Mouse (Mus musculus) heart, postnatal 4 days (tissue): ENCODE data around the gene Csrnp3. TPM values are rescaled to one million over a fixed set of nuclear protein-coding genes. Genes with fewer than 3 reads are reported as not detected.

ENCODE experiments used
- DNase-seq: peaks from one replicate; pipeline ENCODE4 v3.0.0; 2021
- total RNA-seq, 2 experiments: library from RNA; stranded (reverse); gene quantifications; 2 replicates each; pipeline ENCODE4 v1.2.3; 2021

Csrnp3 gene
- total RNA-seq, 2 experiments from 2014 or later: 0.71 to 1.1 TPM

DNA sequence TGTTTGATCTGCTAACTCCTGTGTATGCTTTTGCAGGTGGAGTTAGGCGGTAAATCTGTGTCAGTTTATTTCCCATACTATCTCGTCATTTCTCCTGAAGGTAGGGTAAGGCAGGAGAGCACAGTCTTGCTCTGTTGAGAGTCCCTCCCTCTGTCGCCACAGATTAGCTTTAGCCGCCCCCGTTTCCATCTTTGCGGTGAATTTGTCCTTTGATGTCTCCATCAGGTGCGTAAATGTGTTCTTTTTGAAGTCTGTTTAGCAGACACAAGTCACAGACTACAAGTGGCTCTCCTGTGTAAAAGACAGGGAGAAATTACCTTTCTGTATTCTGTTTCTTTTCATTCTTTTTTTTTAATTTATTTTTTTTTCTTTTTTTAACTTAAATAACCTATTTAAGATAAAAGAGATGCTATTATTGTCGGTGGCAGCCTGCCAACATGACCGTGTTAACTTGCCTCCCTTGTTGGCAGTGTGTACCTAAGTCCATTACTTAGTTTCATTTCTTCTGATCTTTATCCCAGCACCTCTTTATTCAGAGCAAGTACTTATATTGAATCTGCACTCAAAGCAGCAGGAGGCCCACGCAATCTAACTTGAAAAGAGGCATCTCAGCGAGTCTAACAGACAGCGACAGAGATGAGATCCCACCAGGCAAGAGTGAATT is 25.5 kb downstream of the Csrnp3 start:
- peak; percentile 5 for DNase-seq

- no peak for DNase-seq
These were observed 46.0 kb downstream of the Csrnp3 start for GRCm38 (mm10) chr2:65891590-65891989.

DNA sequence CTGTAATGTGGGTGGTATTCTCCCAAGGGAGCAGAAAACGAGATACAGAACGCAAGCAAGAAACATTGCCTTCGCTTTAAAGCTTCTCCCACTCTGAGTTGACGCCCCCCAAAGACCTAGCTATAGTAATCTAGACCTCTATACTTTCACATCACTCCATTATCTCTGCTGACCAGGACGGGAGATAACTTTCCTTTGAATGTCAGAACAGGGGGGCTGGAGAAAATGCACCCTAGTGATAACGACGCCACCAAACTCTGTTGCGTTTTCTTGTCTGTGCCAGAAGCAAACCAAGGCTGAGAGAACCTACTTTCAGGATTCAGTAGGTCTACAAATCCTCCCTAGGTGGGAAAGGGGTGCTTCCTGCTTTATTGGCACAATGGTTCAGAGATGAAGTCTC is 47.7 kb downstream of the Csrnp3 start:
- no peak for DNase-seq

DNA sequence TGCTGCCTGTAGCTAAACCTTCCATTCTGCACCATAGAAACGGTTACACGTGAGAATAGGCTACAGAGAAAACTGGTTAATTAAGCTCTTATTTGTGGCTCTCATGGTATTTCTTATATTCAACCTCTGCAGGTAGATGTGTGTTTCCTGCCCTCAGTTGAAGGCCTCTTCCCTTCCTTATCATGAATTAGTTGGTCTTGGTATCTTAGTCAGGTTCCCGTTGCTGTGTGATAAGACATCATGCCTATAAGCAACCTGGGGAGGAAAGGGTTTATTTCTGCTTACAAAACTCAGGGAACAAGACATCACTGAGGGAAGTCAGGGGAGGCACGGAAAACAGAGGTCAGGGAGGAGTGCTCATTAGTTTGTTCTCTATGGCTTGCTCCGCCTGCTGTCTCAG is 48.7 kb downstream of the Csrnp3 start:
- DNase-seq: no peak

DNA sequence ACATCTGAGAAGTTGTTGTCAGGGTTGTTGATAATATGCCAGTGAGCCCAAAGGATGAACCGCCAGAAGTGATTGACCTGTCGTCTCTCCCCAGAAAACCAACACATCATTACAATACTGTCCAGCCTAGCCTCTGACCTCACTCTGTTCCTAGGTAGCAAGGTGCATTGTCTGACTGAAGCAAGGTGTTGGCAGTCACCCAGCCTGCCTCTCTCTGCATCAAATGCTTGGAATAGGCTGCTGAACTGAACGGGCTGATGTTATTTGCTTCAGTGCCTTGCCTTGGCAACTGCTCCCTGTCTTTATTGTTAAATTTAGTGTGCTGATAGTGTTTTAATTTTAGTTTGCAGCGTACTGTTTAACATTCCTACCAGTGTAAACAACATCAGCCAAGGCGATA is 51.0 kb downstream of the Csrnp3 start:
- peak; percentile 56 for DNase-seq

- no peak for DNase-seq
These were observed 51.5 kb downstream of the Csrnp3 start for GRCm38 (mm10) chr2:65897084-65897483.

DNA sequence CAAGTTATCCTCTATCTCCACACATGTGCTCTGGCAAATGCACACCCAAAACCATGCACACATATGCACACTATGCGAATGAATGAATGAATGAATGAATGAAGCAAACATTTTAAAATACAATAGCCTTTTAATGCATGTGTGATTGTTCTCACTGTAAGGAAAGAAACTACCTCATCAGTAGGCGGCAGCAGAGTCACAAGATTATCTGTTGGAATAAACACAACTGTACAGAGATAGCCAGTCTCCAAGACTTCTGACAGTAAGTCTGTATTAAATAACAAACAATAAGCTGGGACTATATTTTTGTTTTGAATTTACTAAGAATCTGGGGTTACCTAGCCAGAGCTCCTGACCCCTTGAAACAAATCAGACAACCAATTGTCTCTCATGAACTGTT is 53.9 kb downstream of the Csrnp3 start:
- DNase-seq: peak; percentile 9

GRCm38 (mm10) chr2:65908526-65908925 is 63.0 kb downstream of the Csrnp3 start:
- no peak for DNase-seq

GRCm38 (mm10) chr2:65909724-65910521 is 64.4 kb downstream of the Csrnp3 start:
- DNase-seq: no peak

GRCm38 (mm10) chr2:65915994-65916393 is 70.4 kb downstream of the Csrnp3 start:
- no peak for DNase-seq

GRCm38 (mm10) chr2:65920651-65921412 is 75.3 kb downstream of the Csrnp3 start:
- DNase-seq: no peak

DNA sequence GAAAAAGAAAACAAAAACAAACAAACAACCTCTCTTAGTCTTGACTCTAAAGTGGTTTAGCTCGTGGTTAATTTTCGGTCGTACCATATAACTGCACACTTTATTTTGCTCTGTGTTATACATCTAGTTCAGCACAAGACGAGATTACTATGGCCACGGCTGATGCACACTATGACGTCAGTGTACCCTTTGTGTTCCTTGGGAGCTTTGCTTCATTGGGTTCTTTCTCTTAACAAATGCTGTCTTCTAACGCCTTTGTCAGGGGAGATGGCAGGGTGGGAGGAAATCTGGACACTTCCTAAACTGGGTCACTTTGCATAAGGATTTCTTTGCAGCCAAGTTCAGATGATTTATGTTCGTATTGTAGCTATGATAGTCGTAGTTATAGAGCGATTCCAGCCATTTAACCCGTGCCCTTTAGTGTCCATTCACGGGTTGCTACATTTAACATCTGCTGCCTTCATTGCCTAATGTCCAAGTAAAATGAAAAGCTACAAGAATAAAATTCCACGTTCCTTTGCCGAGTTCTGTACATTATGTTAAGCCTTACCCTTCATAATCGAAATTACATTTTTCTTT is 79.9 kb downstream of the Csrnp3 start:
- no peak for DNase-seq

DNA sequence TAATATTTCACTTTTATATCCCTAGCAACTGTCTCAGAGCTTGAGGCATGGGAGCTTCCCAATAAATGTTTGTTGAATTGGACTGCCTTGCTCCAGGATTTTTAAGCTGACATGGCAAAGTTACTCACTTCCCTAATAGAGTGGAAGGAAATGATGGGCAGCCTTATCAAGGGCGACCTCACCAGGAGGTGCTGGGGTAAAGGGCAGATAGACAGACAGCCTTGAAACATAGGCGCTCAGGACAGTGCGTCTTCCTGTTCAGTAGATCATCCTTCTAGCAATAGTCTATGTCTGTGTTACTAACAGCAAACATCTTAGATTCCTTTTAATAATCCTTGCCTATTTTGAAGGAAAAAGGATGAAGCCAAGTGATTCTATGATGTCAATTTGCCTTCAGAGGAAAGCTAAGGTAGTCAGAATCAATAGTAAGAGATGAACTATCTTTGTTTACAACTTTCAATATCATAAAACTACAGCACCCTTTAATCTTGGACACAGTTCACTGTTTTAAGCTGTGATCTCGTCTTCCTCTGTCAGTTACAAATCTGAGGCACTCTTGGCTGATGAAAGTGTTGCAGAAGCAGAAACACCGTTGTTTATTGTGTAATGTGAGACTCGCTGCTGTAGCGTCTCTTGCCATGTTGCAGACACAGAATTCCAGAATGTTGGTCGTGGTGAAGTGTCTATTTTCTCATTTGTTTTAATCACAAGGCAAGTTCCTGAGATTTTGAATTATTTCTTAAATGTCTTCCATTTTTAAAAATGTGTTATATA is 81.6 kb downstream of the Csrnp3 start:
- no peak for DNase-seq

DNA sequence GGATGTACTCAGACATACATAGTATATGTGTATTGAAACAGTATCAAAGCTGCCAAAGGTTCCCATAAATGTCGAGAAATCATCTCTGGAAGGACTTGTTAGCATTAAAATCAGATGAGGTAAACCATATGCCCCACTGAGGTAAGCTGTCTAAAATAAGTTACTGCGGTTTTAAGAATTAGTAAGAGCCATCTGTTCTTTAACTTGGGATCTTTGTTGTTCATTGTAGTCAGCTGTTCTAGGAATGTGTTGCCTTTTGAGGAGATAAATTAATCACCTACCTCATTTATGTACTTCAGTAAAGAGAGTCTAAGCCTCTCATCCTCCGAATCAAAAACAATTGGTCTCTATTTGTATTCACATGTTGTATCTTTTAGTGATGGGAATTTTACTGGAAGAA is 83.7 kb downstream of the Csrnp3 start:
- DNase-seq: no peak

DNA sequence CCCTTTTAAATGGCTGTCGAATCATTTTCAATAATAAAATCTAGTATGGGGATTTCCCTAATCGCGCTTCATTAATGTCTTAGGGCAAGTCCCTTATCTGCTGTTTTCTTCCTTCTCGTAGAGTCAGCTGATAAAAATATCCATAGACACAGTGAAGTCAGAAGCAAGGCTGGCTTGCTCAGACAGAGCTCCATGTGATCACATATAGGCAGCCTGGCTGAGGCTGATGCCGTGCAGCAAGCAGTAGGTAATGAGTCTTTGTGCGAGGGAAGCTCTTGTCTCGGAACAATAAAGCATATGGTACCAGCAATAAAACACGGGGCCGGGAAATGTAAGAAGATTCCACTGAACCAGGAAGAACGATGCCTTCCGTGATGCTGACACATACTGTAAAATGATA is 84.4 kb downstream of the Csrnp3 start:
- no peak for DNase-seq

GRCm38 (mm10) chr2:65931313-65931712 is 85.7 kb downstream of the Csrnp3 start:
- DNase-seq: no peak

- DNase-seq: peak; percentile 44
These were observed 86.3 kb downstream of the Csrnp3 start for GRCm38 (mm10) chr2:65931841-65932311.

DNA sequence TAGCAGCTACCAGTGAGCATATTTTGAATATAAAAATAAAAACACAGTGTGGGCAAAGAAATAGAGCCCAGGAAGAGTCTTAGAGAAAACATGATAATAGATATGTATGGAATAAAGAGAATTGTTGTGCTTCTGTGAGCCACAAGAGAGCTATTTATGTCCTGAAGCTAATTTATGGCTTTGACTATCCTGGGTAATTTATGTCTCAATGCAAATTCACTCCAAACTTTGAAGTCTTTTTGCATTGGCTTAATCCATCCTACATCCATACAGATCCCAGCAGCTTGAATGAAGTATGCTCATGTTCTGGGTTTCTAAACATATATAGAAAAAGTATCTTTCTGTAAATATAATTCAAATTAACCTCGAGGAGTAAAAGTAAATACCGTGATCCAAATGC is 88.5 kb downstream of the Csrnp3 start:
- DNase-seq: no peak

DNA sequence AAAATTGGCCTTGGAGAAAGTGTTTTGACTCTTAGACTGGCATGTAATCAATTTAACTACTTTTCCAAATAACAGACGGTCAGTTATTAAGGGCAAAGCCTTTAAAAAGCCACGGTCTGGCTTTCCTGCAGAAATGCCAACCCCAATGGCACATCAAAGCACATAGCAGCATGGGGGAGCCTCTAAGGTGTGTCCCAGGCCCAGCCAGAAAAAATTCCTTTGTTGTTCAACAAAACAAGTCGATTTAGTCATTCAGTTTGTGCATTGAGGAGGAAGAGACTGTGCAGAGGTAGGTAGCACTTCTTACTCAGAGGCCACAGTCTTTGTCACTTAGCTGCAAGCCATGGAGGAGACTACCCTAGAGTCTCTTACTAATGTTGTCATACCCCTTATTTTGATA is 93.3 kb downstream of the Csrnp3 start:
- DNase-seq: no peak

DNA sequence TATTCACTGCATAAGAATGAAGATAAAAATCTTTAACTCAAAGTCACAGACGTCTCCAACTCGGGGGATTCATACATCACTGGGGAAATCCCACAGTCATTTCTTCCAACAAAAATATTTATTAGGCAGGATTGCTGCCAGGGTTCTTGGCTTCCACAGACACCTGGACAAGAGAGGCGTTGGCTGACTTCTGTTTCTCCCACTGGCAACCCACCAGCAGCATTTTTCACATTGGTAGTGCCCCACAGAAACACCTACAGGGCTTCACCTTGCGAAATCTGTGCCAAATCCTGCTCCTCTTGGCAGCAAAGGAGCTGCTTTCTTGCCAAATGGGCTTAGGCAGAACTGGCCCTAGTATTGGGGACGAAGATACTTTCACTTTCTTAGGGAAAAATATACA is 94.8 kb downstream of the Csrnp3 start:
- no peak for DNase-seq

GRCm38 (mm10) chr2:65942346-65942745 is 96.8 kb downstream of the Csrnp3 start:
- DNase-seq: no peak

GRCm38 (mm10) chr2:65948808-65949207 is 103.2 kb downstream of the Csrnp3 start:
- DNase-seq: no peak
